Mouse (Mus musculus) left cerebral cortex, adult 11 months (tissue): ENCODE measurements at regions not wholly inside any gene's neighbourhood (a gene's known extent, or its start where the extent isn't known, plus 50 kb on each side); places are given as distances from the start of the nearest gene placed in this dataset.
"Not testable (repeated sequence)": the region's sequence is repeated elsewhere in the genome, so short reads cannot be mapped to it uniquely, and the experiment has no call there.

Source experiments
- DNase-seq: peaks from one replicate; pipeline ENCODE4 v3.0.0; 2022; ENCODE audit warnings: low spot score

- no peak for DNase-seq
Observed at GRCm38 (mm10) chr3:78573299-78573698, 713.0 kb downstream of the Rapgef2 start.

- not testable (repeated sequence) for DNase-seq
Observed at GRCm38 (mm10) chr3:78564926-78565325, 721.4 kb downstream of the Rapgef2 start.
